Mouse (Mus musculus) hindbrain, embryonic 11.5 days (tissue): ENCODE data around the gene H2bfm. TPM values are rescaled to one million over a fixed set of nuclear protein-coding genes. Genes with fewer than 3 reads are reported as not detected.
"Not testable (repeated sequence)": the region's sequence is repeated elsewhere in the genome, so short reads cannot be mapped to it uniquely, and the experiment has no call there.

ENCODE experiments used
- ATAC-seq: fragments of 200-750 bp; cut with Nextera tagmentation; 2 replicates; pipeline ENCODE4 v1.8.0; 2017; ENCODE audit warnings: mild to moderate bottlenecking, moderate TSS enrichment, moderate library complexity; ENCODE audit not compliant: low FRiP score
- DNase-seq: peaks from one replicate; pipeline ENCODE4 v3.0.0-alpha.2; 2015; ENCODE audit warnings: low spot score
- H3K27ac ChIP-seq: fragments of 300-500 bp; sonication (generic); 2 replicates; pipeline ENCODE4 v1.5.1; 2014; ENCODE audit warnings: mild to moderate bottlenecking, low read depth, low read length
- H3K27me3 ChIP-seq: fragments of 300-500 bp; sonication (generic); 2 replicates; pipeline ENCODE4 v1.6.1; 2014; ENCODE audit warnings: mild to moderate bottlenecking, low read length, moderate library complexity, mixed read lengths; ENCODE audit not compliant: control insufficient read depth, insufficient read depth
- H3K36me3 ChIP-seq: fragments of 300-500 bp; sonication (generic); 2 replicates; pipeline ENCODE4 v1.6.1; 2014; ENCODE audit warnings: mild to moderate bottlenecking, low read length, moderate library complexity, mixed read lengths; ENCODE audit not compliant: control insufficient read depth, insufficient read depth
- H3K4me1 ChIP-seq: fragments of 300-500 bp; sonication (generic); replicated peaks from 2 replicates; pipeline ENCODE4 v1.6.1; 2014; ENCODE audit warnings: low read length, mixed read lengths; ENCODE audit not compliant: control insufficient read depth, insufficient read depth
- H3K4me2 ChIP-seq: fragments of 300-500 bp; sonication (generic); replicated peaks from 2 replicates; pipeline ENCODE4 v1.6.1; 2014; ENCODE audit warnings: mild to moderate bottlenecking, low read depth, low read length
- H3K4me3 ChIP-seq: fragments of 300-500 bp; sonication (generic); 2 replicates; pipeline ENCODE4 v1.5.1; 2014; ENCODE audit warnings: low read depth, low read length
- H3K9ac ChIP-seq: fragments of 300-500 bp; sonication (generic); 2 replicates; pipeline ENCODE4 v1.6.1; 2014; ENCODE audit warnings: low read depth, low read length
- H3K9me3 ChIP-seq: fragments of 300-500 bp; sonication (generic); 2 replicates; pipeline ENCODE4 v1.6.1; 2016; ENCODE audit warnings: low read length; ENCODE audit not compliant: control insufficient read depth
- WGBS: fragments of 180-500 bp; shearing (Covaris S2); extraction: QIAGEN DNeasy Blood & Tissue Kit; methylation state at CpG from one replicate; pipeline ENCODE4 v1.1.7; 2014; 5-methylcytosine and 5-hydroxymethylcytosine counted together
- polyA plus RNA-seq: library from polyadenylated mRNA; unstranded; fragments of >200 nt; fragmentation: Nextera tagmentation; extraction: Ambion mirVana; gene quantifications from 2 replicates; pipeline ENCODE4 v1.2.1, GENCODE M21; 2014

H2bfm gene
- polyA plus RNA-seq: not detected in 2 replicates

DNA sequence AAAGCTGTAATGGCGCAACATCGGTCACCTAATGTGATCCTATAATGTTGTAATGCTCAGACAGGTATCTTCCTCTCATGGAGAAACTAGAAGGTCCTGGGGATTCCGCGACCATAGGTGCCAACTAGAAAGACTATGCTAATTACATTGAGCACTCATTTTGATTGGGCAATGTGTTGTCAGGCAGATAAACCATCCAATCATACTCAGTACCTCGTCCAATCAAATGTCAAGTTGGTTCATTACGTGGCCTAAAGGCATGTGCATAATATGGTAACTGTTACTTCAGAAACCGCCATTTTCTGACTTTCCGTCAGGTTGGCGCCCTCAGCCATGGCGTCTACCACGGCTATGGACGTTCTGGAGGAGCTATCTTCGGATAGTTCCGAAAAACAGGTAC lies at the start of gene H2bfm:
Gene H2bfm, plus strand, starts transcription at position 295 of the 400 bp plus-strand sequence.
- Histone ChIP-seq H3K9me3 (no peaks in the 10 kb centered on the region), H3K9ac (no peak within 1 kb of the TSS), H3K27ac (no peak within 1 kb of the TSS), H3K4me1 (no peaks in the 10 kb centered on the region), H3K4me3 (no peak within 1 kb of the TSS), H3K4me2 (no peak within 1 kb of the TSS), H3K36me3 (no peaks in the 10 kb centered on the region), H3K27me3 (no peaks in the 10 kb centered on the region)
- DNase-seq: no peak
- 93% methylated on average over 14 of the region's 14 CpGs for WGBS
- no peak for ATAC-seq

DNA sequence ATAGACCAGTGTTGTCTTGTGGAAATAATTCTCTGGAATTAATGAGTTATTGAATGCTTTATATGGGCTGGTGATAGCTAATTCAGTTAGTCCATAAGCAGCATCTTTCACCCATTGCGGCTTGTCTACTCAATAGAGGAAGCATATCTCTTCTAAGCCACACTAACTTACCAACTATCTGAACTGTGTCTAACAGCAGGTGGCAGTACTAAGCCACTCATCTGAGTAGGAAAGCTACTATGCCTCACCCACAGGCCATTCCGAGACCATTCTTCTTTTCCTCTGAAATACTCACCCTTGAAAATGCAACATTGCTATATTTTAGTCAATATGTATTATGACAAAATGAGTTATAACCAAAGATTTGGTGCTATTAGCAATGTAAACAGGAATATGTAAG lies 31.4 kb upstream of the H2bfm start:
- Histone ChIP-seq H3K4me2 (no peak overlapping the region), H3K4me1 (no peaks in the 10 kb centered on the region), H3K36me3 (no peaks in the 10 kb centered on the region), H3K9ac (no peak overlapping the region), H3K4me3 (no peak overlapping the region), H3K9me3 (no peaks in the 10 kb centered on the region), H3K27me3 (no peaks in the 10 kb centered on the region), H3K27ac (no peak overlapping the region)
- no peak for ATAC-seq
- DNase-seq: peak; percentile 21
- WGBS: 71% methylated on average over 2 of the region's 2 CpGs

GRCm38 (mm10) chrX:136904369-136904768 lies 22.8 kb upstream of the H2bfm start:
- H3K27ac ChIP-seq: no peak overlapping the region
- H3K4me3 ChIP-seq: no peak overlapping the region
- no peaks in the 10 kb centered on the region for H3K9me3 ChIP-seq
- H3K27me3 ChIP-seq: no peaks in the 10 kb centered on the region
- no peaks in the 10 kb centered on the region for H3K36me3 ChIP-seq
- H3K4me2 ChIP-seq: no peak overlapping the region
- ATAC-seq: no peak
- WGBS: 74% methylated on average over 4 of the region's 4 CpGs
- no peak overlapping the region for H3K9ac ChIP-seq
- no peaks in the 10 kb centered on the region for H3K4me1 ChIP-seq
- no peak for DNase-seq

DNA sequence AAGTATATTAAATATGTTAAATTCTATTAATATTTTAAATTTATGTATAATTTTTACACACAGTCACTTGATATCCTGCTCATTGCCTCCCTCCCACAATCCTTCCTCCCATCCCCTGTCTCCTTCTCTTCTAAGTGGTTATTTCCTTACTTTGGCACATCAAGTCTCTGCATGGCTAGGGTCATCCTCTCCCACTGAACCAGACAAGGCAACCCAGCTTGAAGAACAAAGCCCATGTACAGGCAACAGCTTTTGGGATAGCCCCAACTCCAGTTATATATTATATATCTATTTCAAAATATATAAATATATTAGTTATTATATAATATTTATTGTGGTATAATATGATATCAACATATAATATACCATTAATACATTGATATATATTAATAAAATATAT lies 1.3 kb upstream of the H2bfm start:
- Histone ChIP-seq H3K4me1 (no peaks in the 10 kb centered on the region), H3K27ac (no peak overlapping the region), H3K4me3 (no peak overlapping the region), H3K36me3 (no peaks in the 10 kb centered on the region), H3K9ac (no peak overlapping the region), H3K9me3 (no peaks in the 10 kb centered on the region), H3K4me2 (no peak overlapping the region), H3K27me3 (no peaks in the 10 kb centered on the region)
- no peak for DNase-seq
- no peak for ATAC-seq

DNA sequence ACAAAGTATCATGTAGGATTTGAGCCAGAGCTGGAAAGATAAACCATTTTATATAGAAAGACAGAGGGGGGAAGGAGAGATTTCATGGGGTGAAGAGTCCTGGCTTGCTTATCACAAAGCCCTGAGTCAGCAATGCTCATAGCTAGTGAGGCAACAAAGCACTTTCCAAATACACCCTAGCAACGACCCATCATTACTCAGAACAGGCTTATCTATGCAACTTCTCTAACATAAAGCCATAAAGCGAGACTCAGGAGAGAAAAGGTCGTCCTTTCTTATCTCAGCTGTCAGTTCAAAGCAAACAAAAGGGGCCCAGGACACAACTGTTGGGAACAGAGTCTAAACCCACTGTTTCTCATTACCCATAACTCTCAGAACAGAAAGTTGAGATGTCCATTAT lies 10.9 kb downstream of the H2bfm start:
- 65% methylated on average over 3 of the region's 3 CpGs for WGBS
- Histone ChIP-seq H3K4me1 (no peaks in the 10 kb centered on the region), H3K27ac (no peak overlapping the region), H3K9me3 (no peaks in the 10 kb centered on the region), H3K36me3 (no peaks in the 10 kb centered on the region), H3K4me2 (no peak overlapping the region), H3K27me3 (no peaks in the 10 kb centered on the region), H3K9ac (no peak overlapping the region), H3K4me3 (no peak overlapping the region)
- no peak for DNase-seq
- no peak for ATAC-seq

DNA sequence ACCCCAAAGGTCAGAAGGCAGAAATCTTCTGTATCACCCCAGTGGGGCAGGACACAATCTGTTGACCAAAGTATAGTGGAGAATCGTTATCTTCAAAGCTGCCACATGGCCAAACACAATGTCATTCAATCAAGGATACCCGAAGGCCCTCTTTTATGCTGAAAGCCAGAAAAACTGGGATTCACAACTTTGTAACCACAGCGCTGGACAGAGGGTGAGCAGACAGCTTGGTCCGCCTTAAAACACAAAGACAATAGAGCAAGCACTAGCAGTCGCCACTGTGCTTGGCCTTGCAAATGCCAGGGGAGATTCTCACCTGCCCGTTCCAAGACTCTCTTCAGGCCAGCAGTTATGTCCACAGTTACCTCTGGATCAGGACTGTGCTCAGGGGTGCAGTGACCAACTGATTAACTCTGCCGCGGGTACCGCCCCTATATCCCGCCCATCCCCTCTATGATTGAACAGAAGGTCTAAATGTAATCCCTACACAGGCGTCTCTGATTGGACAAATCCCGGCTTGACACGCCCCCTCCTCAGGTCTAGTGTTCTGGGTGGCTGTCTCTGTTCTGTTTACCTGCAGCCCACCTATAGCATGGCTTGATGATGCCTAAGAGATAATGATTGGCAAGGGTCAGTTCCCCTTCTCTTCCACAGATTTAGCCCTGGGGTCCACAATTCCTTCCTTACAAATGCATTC lies 30.6 kb downstream of the H2bfm start:
- not testable (repeated sequence) for H3K27ac ChIP-seq, H3K9ac ChIP-seq, H3K4me1 ChIP-seq, H3K36me3 ChIP-seq, H3K9me3 ChIP-seq, H3K27me3 ChIP-seq
- Histone ChIP-seq H3K4me2 (peak overlapping the region; percentile 14; the same call in 1 of the 2 replicates), H3K4me3 (peak overlapping the region; percentile 22; the same call in 1 of the 2 replicates)
- DNase-seq (peak; percentile 53), ATAC-seq (peak; percentile 98)
- WGBS: 22% methylated on average over 13 of the region's 13 CpGs

DNA sequence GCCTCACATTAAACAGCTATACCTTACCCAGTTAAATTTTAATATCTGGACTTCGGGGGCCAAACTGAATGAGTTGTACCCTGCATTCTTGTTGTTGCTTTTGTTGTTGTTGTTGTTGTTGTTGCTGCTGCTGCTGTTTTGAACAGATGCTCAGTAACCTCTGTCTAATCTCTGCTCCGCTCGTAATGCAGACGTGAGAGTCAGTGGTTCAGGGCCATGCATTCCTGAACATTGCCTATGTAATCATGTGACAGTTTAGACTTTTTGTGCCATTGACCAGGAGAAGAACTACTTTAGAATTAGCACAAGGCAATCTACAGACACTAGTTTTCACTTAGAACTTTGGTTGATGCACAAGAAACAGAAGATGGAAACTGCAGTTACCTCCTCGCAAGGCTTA lies 31.2 kb downstream of the H2bfm start:
- H3K4me3 ChIP-seq, H3K4me1 ChIP-seq, H3K9ac ChIP-seq, H3K36me3 ChIP-seq, H3K27me3 ChIP-seq, H3K9me3 ChIP-seq, H3K27ac ChIP-seq, DNase-seq: not testable (repeated sequence)
- 66% methylated on average over 5 of the region's 5 CpGs for WGBS
- ATAC-seq: peak; percentile 28; the same call in 1 of the 2 replicates
- H3K4me2 ChIP-seq: peak overlapping the region; percentile 14; the same call in 1 of the 2 replicates

DNA sequence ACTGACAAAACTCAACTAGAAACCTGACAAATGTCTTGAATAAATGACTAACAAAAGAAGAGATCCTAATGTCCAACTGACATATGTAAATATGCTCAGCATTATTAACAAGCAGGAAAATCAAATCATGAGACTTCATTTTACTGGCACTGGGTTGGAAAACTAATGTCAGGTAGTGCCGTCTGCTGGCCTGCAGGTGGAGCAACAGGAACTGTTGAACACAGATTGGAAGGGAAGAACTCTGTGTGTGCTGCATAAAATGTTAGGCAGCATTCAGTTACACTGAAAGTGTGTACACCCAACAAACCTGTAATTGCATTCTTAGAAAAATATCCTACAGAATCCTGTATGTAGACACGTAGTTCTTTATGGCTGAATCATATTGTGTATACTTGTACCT lies 32.6 kb downstream of the H2bfm start:
- DNase-seq (peak; percentile 14), ATAC-seq (no peak)
- Histone ChIP-seq H3K9ac (no peak overlapping the region), H3K4me2 (no peak overlapping the region), H3K4me3 (no peak overlapping the region), H3K27me3 (no peaks in the 10 kb centered on the region), H3K27ac (no peak overlapping the region), H3K36me3 (no peaks in the 10 kb centered on the region), H3K4me1 (no peaks in the 10 kb centered on the region), H3K9me3 (no peaks in the 10 kb centered on the region)
- WGBS: 33% methylated on average over 2 of the region's 2 CpGs

- 86% methylated on average over 6 of the region's 6 CpGs for WGBS
- not testable (repeated sequence) for H3K27me3 ChIP-seq, H3K9ac ChIP-seq, H3K36me3 ChIP-seq, ATAC-seq, H3K4me1 ChIP-seq, H3K27ac ChIP-seq, DNase-seq, H3K9me3 ChIP-seq
- Histone ChIP-seq H3K4me2 (peak within 1 kb of the TSS; percentile 49), H3K4me3 (peak within 1 kb of the TSS; percentile 35)
These were observed 48.3 kb downstream of the H2bfm start, which contains the start of gene Tmsb15b2 for GRCm38 (mm10) chrX:136975397-136975796. Gene Tmsb15b2 (minus strand): TSS chrX:136975497.
